Mouse (Mus musculus) layer of hippocampus, postnatal 14 days (tissue): ENCODE measurements around the gene Cit. TPM values are rescaled to one million over a fixed set of nuclear protein-coding genes. Genes with fewer than 3 reads are reported as not detected.

ENCODE experiments used
- DNase-seq, 2 experiments: peaks; one replicate each; pipeline ENCODE4 v3.0.0; 2021 to 2022; ENCODE audit warnings: low spot score in 2 of 2, mixed read lengths in 1 of 2
- total RNA-seq, 2 experiments: library from RNA; stranded (reverse); gene quantifications; 2 replicates each; pipeline ENCODE4 v1.2.3; 2021

The Cit gene
- total RNA-seq, 2 experiments from 2014 or later = 44.1 to 78.4 TPM

DNA sequence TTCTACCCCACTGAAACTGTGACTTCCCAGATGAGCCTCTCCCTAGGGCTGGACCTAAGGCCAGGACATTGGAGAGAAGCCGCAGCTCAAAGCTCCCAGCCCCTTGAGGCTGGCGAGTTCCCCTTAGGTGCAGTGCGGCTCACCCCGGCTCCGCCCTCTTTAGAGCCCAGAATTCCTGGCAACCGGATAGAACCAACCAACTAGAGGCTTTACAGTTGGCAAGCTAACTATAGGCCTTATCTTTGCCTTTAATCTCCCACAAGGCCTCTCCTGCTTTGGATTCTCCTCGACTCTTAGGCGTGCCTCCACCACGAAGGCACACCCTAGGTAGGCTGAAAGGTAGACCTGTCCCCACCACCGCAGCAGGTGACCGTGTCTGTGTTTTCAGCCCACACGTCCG, 162.6 kb downstream of the Cit start:
- no peak for DNase-seq

DNA sequence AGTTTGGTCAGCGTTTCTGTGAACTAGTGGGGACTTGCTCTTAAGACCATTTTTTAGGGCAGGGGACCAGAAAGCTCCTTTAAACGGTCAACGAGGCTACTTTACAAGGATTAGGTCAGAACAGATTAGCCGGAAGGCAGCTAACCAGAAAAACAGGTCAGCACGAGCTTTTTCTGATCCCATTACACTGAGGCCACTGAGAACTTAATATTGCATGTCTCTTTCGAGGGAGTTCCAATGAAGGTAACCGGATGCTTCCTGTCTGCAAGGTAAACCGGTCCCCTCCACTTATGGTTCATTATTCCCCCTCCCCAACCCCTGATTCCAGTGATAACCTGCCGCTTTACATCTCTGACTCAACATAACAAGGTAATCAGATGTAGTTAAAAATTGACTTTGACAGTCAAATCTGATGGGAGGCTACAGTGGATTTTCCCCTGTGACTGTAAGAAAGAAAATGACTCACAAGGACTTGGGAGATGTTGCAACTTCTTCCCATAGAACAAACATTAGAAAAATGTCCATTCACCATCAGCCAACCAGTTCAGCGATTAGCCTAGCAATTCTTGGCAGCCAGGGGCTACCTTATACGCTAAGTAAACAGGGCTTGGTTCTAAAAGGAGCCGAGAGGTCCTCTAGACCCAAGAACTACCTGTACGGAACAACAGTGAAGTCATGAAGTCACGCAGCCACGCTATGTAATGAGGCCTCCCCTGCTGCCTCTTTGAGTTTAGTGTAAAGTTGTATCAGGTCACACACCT, 164.2 kb downstream of the Cit start:
- DNase-seq = no peak

GRCm38 (mm10) chr5:116009884-116010627, 165.0 kb downstream of the Cit start:
- no peak for DNase-seq

DNA sequence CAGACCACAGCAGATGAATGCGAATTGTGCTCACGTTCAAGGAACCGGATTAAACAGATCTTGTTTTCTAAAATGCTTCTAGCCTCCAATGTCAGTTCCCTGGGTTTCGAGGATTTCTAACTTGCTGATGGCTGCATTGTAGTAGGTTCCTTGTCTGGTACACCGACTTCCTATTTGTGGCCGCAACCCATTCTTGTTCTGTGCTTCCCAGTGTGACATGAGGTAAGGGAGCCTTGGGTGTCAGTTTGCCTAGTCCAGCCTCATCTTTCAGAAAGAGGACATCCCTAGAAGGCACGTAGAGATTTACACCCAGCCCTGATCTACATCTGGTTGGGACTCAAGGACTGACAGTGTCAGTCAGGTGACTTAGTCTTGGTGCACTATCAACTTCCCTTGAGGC, 166.6 kb downstream of the Cit start:
- DNase-seq = no peak

- no peak for DNase-seq
These were observed 167.4 kb downstream of the Cit start for GRCm38 (mm10) chr5:116012503-116012902.

GRCm38 (mm10) chr5:116013821-116014220, 168.7 kb downstream of the Cit start:
- DNase-seq = no peak

- no peak for DNase-seq
These were observed 169.2 kb downstream of the Cit start for GRCm38 (mm10) chr5:116014237-116014636.

GRCm38 (mm10) chr5:116016542-116016941, 171.5 kb downstream of the Cit start:
- no peak for DNase-seq

DNA sequence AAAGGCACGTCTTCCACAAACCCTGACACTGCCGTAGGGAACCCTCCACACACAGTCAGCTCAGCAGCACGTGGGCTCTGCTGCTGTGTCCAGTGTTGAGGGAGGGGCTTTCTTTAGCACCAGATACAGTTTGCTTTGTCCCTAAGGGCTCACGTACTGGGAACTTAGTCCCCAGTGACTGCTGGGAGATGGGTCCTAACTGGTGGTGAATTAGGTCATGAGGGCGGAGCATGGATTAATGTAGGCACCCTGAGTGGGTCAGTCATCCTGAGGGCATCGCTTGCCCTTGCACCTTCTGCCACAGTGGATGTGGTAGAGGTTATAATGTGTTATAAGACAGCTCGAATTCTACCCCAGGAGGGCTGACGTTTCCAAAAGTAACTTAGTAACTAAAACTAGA, 172.3 kb downstream of the Cit start:
- no peak for DNase-seq

GRCm38 (mm10) chr5:116018196-116018595, 173.1 kb downstream of the Cit start:
- no peak for DNase-seq

GRCm38 (mm10) chr5:116018784-116019183, 173.7 kb downstream of the Cit start:
- no peak for DNase-seq

DNA sequence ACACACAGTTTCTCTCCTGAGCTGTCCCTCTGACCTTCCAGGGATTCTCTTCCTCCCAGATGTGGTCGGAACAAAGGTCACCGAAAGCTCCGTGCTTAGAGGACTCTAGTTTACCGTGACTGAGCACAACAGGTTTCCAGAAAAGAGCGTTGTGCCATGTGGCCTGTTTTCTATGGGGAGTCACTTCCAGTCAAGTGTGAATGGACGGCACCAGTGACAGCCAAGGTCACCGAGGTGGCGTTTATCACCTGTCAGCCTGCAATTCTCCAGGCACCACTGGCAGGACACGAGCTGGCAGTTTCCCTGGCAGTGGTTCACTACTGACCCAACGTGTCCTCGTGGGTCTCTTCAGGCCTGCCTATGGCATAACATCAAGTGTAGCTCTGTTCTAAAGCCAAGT, 174.3 kb downstream of the Cit start:
- DNase-seq = no peak

GRCm38 (mm10) chr5:116021552-116021951, 176.5 kb downstream of the Cit start:
- no peak for DNase-seq

DNA sequence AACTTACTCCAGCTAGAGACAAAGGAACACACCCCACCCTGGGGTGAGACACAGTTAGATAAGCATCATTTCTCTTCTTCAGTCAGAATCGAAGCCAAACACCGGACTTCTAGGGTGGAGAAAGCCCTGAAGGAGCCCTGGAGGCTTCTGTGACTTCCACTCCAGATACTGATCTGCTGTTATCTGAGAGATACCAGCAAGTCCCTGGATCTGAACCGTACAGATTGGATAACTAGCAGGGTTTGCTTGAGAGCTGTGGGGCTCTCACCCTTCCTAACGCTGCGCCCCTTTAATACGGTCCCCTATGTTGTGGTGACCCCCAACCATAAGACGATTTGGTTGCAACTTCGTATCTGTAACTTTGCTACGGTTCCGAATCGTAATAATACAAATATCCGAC, 177.1 kb downstream of the Cit start:
- no peak for DNase-seq

DNA sequence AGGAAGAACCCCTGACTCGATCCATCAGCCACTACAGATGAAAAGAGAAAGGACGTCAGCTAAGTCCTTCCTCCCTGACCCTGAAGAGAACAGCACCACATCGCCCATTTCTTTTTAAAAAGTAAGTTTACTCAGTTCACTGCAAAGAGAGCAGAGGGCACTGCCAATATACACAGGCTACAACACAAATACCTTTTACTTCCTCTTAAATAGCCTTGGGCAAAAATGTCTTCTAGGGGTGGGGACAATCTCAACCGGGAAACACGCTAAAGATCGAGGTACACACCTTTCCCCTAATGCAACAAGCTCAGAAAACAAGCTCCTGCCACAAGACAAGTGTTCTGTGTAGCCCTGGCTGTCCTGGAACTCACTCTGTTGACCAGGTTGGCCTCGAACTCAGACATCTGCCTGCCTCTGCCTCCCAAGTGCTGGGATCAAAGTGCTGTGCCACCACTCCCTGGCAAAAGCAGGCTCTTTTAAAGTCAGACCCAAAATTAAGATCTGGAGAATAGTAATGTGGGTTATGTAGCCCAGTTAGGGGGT, 177.7 kb downstream of the Cit start:
- no peak for DNase-seq

GRCm38 (mm10) chr5:116023251-116023661, 178.2 kb downstream of the Cit start:
- peak; percentile 41 to 73 for DNase-seq

DNA sequence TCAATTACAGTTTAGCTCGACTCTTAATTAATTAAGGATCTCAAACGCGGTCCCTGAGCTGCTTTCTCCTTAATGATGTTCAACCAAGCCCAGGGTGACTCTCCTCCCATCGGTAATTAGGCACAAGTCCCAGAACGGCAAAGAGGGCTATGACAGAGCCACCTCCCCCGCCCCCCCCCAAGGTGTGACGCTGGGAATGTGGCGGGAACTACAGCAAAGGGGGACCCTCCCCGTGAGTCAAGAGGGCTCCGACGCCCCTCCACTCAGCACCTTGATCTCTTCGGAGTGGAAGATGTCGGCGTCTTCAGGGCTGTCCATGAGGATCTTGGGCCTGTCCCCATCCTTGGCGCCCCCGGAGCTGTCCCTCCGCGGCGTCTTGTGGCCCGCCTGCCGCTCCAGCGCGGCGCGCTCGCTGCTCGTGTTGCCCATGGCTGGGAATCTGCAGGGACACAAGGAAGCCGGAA, 178.8 kb downstream of the Cit start:
- DNase-seq = peak in 1 of 2 experiments; percentile 41

- DNase-seq = peak; percentile 88 to 91
These were observed 179.3 kb downstream of the Cit start, which contains the start of gene Prkab1 for GRCm38 (mm10) chr5:116024327-116024739. Prkab1 (minus strand) TSS chr5:116024508.

GRCm38 (mm10) chr5:116026107-116026506, 181.0 kb downstream of the Cit start:
- DNase-seq = no peak

GRCm38 (mm10) chr5:116026561-116026960, 181.5 kb downstream of the Cit start:
- no peak for DNase-seq

- DNase-seq = no peak
These were observed 184.0 kb downstream of the Cit start for GRCm38 (mm10) chr5:116029071-116029470.

DNA sequence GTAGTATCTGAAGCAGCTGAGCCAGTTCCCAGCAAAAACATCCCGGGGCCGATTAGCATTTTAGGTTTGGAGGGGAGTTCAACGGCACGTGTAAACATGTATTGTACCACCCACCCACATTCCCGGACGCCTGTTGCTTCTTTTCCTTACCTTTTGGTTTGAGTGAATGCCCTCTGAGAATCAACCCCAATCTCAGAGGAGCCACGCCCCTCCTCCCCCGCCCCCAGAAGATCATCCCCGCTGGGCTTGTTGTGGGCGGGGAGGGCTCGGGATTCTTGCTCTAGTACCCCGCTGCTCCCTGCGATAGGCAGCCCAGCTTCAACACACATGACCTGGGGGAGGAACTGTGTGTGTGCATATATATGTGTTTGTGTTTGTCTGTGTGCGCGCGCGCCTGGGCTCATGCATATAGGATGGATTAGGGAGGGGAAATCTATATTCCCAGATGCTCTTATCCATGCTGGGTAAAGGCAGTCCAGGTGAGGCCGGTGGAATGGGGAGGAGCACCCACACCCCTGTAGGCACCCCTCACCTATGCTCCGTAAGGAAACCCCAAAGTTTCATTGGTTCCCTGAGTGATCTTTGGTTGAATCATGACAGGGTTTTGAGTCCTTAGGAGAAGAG, 185.6 kb downstream of the Cit start:
- no peak for DNase-seq
